Mouse (Mus musculus) spleen, adult 18-20 months (tissue): ENCODE data around the gene Asb4.

Source experiments
- DNase-seq, 2 experiments: peaks; one replicate each; pipeline ENCODE4 v3.0.0; 2022; ENCODE audit warnings: mixed read lengths in 2 of 2

Gene Asb4

DNA sequence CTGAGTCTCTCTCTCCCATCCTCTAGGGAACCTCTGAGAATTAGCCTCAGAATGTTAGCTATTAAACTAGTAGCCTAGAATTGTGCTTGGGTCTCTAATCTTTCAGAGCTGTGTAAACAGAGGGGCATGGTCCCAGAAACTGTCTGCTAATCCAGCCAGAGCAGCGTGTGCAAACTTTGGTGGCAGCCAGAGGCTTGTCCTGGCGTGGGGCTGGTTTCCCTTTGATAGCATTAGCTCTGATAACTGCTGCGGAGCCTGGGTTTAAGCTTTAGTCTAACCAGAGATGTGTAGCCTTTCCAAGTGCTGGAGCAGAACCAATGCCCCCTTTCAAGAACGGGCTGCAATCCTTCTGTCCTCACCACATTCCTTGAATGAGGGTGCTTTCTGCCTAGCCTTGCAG is 11.8 kb downstream of the Asb4 start:
- DNase-seq, result no peak

DNA sequence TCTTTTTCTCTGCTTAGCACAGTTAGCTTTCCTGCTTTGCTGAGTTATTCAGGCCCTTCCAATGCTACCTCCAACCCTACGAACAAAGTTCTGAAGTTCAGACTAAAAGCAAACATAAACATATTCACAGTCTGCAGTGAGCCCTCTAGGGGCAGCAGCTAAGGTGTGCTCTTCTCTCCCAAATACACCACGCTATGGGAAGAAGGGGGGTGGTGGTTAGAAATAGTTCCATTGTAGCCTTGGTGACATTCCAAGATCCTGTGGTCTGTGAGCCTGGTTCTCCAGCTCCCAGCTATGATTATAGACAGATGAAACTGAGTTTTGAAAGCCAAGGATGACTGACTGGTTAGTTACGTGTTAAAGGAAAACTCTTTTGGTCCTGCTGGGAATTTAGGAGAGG is 13.6 kb downstream of the Asb4 start:
- DNase-seq, result no peak

DNA sequence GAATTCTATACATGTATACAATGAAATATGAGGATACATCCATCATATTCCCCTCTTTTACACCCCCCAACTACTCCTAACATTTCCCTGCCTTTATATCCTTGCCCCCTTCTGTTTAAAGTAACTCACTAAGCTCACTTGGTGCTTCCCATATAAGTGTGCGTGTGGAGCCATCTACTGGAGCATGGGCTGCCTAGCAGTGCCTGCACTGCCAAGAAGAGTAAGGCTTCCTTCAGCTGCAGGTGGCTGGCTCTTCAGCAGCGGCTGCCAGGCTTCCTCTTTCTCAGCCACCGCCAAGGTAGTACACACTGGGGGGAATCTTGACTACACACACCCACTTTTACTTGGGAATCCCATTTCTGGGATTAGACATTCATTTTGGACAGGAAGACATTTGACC is 18.2 kb downstream of the Asb4 start:
- peak; percentile 18 to 41 for DNase-seq

DNA sequence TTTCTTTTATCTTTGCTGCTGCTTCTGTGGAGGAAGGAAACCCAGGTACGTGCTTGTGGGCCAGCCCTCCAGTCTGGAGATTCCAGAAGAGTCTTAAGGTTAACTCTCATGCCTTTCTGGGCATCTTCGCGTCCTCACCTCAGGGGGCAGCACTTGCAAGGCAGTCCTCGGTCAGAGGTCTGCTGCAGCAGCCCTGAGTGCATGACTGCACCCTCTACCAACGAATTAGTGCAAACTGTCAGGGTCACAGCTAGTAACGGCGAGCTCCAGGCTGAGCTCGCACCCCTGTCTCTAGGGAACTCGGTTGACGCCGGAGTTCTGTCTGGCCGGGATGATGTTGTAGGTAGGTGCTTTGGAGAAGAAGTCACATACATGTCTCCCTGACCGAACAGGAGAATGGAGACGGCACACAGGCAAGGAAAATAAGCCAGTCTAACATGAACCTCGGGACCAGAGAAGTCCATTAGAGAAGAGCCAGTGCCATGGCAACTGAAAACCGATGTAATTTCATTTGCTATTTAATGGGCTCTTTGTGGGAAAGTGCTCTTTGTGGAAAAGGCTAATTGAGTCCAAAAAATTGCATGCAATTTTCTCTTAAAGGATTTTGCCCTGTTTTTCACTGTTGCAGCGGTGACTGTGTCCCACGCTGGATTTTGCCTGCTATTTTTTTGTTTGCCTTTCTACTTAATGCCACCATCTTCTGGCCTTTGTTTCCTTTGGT is 20.1 kb downstream of the Asb4 start:
- no peak for DNase-seq

DNA sequence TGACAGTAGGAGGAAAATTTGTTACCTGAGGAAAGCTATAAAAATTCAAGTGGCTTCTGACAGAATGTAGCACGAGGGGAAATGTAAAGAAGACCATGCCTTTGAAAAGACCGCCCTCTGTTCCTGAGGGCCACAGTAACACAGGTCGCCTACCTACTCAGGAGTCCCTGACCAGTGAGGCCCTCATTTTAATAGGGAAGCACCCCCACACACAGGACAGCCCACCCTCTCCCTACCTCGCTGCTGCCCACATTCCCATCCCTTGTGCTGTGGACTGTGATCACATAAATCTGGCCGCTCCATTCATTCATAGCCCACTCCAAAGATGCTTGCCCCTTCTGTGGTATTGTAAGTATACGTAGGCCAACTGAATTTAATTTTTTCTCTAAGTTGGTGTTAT is 20.8 kb downstream of the Asb4 start:
- DNase-seq, result no peak

DNA sequence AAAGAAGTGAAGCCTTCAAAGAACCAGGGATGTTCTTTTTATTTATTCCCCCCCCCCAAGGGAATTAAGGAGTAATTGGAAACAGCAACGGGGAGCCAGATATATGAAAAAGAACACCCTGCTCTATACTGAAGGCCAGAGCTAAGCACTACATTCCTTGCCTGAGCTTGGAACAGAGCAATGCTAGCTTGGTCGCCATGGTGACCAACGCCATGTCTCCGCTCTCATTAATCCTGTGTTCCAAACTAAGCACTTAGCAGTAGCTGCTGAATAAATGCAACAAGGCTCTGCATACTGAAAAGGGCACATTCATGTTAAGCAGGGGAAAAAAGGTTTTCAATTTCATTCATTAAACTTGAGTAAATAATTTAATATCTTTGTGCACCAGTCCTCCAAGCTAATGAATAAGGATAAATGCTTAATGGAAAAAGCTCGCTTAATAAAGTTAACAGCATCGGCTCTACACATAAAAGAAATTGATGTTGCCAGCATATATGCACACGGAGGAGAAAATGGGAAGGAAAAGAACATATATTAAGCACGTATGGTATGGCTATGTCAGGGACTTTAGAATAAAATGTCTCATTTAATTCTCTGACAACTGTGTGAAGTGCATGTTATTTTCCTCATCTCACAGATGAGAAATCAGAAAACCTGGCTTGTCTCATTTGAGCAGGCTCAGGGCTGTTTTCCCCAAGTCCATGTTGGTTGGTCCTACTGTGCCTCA is 25.4 kb downstream of the Asb4 start:
- no peak for DNase-seq

DNA sequence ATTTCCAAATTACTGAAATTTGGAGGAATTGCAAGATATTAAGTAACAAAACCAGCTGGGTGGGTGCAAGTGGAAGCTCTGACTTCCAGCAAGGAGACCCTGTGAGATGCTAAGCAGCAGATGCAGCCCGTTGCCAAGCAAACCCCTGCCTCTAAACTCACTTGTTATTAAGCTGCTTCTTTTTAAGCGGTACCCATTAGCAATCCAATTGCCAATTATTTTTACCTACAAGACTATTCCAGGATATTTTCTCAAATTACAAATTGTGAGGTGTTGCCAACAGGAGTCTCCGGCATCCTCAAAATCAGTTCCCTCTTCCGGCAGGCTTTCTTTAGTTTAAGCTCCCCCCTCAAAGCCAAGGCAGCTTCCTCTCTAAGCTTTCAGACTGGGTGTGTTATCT is 26.5 kb downstream of the Asb4 start:
- no peak for DNase-seq

DNA sequence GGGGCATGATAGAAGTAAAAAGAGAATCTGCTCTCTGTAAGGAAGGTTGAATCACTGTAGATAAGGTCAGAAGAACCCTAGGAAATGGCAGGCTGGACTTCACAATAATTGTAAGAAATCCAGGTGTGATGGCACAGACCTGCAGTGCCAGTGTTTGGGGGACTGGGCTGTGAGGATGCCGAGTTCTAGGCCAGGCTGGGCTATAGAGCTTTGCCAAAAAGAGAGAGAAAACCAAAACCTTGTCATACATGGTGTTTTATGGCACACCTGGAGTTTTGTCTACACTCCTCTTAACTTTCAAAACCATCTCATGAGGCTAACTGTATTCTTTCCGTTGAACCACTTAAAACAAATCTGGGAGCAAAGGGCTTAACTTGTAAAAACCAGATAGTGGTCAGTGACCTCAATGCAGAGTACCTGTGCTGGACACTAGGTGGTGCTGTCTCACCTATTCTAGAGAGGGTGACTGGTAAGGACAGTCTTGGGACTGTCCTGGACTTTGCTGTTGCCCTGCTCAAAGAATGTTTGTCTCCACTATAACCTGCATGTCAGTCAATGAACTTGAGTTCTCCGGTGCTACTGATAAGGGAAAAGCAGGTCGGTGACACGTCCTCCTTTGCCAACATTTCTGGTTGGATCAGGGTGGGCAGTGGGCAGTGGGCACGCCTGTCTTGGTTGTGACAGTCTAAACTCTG is 27.7 kb downstream of the Asb4 start:
- peak; percentile 10 to 41 for DNase-seq

DNA sequence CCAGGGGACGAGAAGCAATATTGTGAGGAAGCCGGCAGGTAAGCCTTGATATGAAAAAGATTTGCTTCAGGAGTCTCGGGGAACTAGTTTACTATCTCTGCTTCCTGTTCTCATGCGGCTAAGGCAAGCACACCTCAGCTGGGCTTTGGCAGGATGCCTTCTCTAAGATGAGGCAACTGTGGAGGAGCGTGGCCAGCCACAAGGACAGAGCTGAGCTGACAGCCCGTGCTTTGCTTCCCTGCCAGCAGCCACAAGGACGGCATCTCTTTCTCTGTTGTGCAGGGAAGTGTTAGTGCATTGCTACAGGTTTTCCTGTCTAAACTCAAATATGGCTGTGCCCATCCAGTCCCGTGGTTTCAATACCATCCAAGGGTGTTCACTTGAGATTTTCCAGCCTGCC is 30.1 kb downstream of the Asb4 start:
- DNase-seq, result no peak

DNA sequence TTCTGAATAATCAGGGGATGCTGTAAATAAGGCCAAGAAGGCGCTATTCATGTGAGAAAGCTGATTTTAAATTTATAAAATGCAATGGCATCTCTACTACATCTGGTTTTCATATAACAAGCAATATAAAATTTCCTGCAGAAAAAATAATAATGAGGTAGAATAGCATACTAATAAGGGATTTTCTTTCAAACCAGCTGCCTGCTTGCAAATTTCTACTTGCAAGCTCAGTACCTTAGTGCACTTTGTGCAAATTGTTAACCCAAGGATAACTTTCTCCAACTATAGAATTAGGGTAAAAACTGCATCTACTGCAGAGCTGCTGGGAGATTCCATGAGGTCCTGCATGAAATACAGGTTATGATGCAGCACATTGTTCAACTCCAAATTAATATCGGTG is 38.3 kb downstream of the Asb4 start:
- no peak for DNase-seq

DNA sequence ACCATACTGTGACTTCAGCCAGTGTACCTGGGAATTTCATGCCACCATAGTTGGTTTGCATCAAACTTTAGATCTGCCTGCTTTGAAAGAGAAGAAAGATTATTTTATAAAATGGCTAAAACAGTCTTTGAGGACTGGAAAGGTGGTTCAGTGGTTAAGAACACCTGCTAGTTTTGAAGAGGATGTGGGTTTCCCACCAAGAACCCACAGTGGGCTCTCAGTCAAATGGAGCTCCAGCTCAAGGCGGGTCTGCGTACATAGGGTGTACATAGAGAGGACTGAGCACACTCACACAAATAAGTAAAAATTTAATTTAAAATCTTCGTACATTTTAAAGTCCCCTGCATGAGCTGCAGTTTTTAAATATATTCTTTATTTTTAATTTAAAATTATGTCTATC is 39.2 kb downstream of the Asb4 start:
- DNase-seq, result no peak

DNA sequence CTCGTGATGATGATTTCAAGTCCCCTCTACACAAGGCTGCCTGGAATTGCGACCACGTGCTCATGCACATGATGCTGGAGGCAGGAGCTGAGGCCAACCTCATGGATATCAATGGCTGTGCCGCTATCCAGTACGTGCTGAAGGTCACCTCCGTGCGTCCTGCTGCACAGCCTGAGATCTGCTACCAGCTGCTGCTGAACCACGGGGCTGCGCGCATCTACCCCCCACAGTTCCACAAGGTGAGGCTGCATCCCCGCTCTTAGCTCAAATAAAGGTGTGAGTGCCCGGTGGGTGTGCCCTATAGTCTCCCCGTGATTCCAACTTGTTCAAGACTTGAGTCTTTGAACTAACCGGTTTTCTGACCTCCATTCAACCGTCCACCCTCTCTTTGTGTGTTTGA is 40.4 kb downstream of the Asb4 start:
- DNase-seq, result no peak

DNA sequence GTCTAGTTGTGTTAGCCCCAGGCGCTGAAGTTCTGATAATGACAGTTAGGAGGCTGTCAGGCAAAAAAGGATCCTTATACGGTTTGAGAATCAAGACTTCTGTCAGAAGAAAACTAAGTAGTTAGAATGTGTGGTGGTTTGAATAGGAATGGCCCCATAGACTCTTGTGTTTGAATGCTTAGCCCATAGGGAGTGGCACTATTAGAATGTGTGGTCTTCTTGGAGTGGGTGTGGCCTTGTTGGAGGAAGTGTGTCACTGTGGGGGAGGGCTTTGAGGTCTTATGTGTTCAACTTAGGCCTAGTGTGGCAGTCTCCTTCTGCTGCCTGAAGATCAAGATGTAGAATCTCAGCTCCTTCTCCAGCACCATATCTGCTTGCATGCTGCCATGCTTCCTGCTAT is 43.8 kb downstream of the Asb4 start:
- DNase-seq, result no peak

DNA sequence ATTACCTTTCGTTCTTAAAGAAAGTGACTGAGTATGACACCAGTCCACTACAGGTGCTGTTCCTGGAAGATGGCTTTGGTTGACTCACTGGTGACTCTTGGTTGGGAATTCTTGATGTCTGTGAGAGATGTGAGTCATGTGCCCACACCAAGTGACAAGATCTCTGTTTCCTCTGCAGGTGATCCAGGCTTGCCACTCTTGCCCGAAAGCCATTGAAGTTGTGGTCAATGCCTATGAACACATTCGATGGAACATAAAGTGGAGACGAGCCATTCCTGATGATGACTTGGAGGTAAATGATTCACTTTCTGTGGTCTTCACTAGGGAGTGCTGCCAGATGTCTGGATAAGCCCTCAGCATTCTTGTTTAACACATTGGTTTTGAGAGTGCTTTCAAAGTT is 46.4 kb downstream of the Asb4 start:
- no peak for DNase-seq

DNA sequence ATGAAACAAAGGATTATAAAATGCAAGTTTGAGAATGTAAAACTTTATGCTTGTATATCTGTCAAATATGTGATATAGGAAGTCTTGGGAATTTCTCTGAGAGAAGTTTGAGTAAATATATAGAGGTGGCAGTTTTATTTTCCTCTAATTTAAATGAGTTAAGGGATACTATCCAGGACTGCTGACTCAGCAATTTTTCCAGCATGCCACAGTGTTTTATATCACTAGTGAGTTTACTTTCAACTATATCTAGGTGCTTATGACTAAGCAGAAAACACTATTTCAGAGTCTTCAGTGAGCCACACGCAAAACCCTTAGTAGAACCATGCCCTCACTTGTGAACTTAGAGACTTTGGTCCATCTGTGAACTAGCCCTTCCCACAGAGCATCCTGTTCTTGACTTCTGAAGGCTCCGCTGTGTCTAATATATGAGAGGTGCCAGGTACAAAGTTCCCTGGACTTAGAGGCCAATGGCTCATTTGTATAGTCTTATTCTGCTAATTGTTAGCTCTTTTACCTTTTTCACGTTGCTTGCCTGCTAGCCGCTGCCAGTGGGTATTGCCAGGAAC is 46.9 kb downstream of the Asb4 start:
- no peak for DNase-seq

DNA sequence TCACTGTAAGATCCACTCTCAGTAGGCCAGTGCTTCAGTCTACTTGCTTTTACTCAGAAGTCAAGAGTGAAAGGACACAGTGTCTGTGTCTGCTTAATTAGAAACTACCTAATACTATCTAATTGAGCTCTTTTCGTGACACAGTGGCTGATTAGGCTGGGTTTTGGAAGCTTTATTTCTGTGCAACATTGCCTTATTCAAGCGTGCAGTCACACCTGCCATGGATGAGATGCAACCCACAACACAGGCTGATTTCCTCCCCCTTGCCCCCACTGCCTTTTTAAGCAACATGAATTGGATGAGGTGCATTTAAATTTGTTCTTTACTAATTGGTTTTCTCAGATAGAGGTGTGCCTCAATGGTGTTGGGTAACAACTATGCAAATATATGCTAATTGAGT is 50.7 kb downstream of the Asb4 start:
- DNase-seq, result no peak

DNA sequence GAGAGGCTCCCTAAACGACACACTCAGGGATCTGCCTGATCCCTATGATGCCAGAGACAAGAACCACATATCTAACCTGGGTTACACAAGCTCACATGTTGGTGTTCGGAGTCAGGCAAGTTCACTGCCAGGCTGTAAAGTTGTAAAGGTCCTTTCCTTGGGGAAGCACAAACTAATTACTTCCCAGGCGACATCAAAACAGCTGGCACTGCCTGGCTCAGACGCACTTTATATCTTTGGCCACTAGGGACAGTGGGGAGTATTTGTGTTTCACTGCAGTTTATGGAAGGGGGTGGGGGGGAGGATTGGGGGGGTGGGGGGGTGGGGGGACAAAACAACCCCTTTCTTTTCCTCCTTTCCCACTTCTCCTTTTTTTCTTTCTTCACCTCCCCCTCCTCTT is 54.6 kb downstream of the Asb4 start:
- no peak for DNase-seq

DNA sequence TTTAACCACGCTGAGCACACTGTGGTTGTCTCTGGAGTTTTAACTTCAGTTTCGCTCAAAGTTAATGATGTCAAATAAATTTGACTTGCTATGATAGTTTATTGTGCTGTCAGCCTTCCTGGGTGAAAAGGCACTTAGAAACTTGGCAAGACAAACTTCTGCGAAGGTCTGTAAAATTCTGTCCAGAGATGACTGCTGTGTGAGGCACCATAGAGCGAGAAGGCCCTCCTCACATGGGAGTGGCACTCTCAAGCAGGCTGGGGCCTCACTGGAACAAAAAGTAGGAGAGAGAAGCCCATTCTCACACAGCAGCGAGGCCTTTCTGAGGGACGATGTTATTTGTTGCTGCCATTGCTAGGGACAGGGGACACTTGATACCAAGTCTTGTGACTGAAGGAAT is 58.0 kb downstream of the Asb4 start:
- DNase-seq, result no peak

DNA sequence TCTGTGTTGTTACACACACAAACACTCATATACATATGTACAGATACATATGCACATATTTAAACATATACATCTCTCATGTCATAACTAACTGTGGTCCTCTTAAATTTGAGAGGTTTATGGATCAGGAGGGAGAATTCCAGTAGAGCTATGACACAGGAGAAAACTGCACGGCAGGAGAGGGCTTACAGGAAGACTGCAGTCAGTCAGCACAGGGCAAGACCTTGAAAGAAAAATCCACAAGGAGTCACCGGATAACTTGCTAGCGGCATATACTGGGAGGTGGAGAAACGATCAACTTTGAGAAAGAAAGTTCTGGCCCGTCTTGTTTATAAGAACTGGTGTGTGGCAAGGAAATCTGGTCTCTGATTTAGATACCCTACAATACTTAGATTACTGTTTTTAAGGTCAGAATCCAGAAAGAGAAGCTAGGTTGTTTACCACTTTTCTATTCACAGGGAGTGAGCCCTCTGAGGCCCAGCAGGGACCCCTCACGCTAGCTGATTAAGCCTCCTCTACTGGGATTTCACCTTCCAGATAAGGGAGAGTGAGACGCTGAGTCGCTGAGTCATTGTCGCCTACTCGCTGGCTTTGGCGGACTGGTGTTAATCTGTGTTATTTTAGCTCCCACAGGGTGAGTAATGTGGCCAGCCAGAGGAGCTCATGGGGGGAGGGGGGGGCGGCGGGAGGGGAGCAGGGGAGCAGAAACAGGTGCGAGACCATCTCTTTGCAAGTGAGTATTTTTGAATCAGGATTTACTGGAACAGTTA is 59.3 kb downstream of the Asb4 start:
- DNase-seq, result no peak

DNA sequence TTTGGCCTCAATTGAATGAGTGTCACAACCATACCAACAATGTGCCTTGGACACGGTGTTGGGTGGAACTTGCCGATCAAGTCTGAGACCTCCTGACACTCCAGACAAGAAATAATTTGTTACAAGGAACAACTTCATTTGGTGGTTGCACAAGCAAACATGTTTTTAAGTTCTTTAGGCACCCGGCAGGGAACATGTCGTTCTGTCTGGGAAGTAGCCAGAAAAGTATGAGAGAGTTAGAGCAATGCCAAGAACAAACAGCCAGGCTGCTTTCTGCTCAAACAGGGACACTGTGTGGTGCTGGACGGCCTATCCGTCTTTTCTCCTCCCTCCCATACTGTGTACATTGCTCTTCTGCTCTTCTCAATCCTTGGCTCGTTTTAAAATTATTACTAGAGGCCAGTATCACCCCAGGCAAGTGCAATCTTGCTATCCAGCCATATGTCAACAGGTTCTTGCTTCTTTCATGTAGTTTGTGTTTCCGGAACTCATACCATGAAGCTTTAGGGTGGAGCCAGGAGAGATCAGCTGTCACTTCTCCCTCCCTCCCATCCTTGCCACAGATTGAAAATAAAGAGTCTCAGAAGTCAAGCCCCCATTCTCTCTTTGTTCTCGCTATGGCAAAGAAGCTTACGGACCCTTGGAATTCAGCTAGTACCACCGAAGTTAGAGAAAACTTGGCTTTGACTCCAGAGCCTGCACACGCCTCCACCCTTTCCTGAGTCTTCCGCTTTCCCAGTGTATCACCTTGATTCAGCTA is 60.1 kb downstream of the Asb4 start:
- DNase-seq, result no peak

DNA sequence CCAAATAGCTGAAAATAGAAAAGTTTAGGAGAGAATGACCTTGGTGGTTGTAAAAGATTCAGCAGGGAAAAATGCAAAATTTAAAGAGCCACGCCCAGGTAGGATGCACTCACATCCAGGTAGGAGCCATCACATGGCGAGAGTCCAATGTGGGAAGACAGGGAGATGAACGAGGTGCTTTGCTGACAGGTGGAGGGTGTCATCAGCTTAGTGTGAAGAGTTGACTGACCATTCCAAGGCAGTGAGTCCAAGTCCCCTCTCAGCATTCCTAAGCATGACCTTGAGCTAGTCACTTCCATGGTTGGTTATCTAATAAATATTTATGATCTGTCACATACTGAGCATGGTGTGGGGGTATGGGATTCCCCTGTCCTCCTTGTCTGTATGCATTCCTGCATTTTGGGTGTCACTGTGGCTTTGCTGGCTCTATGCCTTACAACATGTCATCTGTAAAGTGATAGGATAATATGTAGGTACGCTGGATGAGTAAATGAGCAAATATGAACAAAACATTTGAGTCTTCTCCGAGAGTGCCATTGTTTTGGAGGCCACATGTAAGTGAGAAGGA is 61.2 kb downstream of the Asb4 start:
- no peak for DNase-seq

DNA sequence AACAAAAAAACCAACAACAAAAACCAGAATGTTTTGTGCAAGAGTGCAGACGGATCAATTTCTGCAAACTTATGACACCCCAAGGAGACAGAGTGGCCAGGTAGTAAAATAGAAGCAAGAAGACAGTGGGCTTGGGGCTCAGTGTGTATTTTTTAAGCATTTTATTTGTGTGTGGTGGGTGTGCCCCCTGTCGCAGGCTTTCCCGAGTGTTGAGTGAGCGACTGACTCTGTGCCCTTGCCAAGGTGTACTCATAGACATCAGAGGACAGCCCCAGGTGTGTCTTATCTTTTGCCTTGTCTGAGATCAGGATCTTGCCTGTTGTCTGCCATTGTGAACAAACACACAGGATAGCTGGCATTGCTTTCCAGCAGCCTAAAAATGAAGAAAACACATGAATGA is 63.8 kb downstream of the Asb4 start:
- no peak for DNase-seq
